Mouse (Mus musculus) liver, embryonic 12.5 days (tissue): ENCODE results near the gene Fads2. TPM values are rescaled to one million over a fixed set of nuclear protein-coding genes. Genes with fewer than 3 reads are reported as not detected.

Experiments
- ATAC-seq: fragments of 200-750 bp; cut with Nextera tagmentation; 2 replicates; pipeline ENCODE4 v1.8.0; 2017; ENCODE audit warnings: moderate number of reproducible peaks, mild to moderate bottlenecking, moderate library complexity
- H3K27ac ChIP-seq: fragments of 300-500 bp; sonication (generic); 2 replicates; pipeline ENCODE4 v1.5.1; 2016; ENCODE audit warnings: mild to moderate bottlenecking
- H3K27me3 ChIP-seq: fragments of 300-500 bp; sonication (generic); replicated peaks from 2 replicates; pipeline ENCODE4 v1.6.1; 2016; ENCODE audit warnings: mild to moderate bottlenecking, moderate library complexity
- H3K36me3 ChIP-seq: fragments of 300-500 bp; sonication (generic); 2 replicates; pipeline ENCODE4 v1.6.1; 2016; ENCODE audit warnings: mild to moderate bottlenecking, moderate library complexity
- H3K4me1 ChIP-seq: fragments of 300-500 bp; sonication (generic); 2 replicates; pipeline ENCODE4 v1.6.1; 2016
- H3K4me2 ChIP-seq: fragments of 300-500 bp; sonication (generic); 2 replicates; pipeline ENCODE4 v1.6.1; 2016; ENCODE audit warnings: mild to moderate bottlenecking, moderate library complexity
- H3K4me3 ChIP-seq: fragments of 300-500 bp; sonication (generic); 2 replicates; pipeline ENCODE4 v1.5.1; 2016; ENCODE audit warnings: mild to moderate bottlenecking, moderate library complexity
- H3K9ac ChIP-seq: fragments of 300-500 bp; sonication (generic); 2 replicates; pipeline ENCODE4 v1.6.1; 2016; ENCODE audit warnings: mild to moderate bottlenecking, moderate library complexity
- H3K9me3 ChIP-seq: fragments of 300-500 bp; sonication (generic); replicated peaks from 2 replicates; pipeline ENCODE4 v1.6.1; 2016; ENCODE audit warnings: mild to moderate bottlenecking, moderate library complexity
- WGBS: fragments of 180-500 bp; shearing (Covaris S2); methylation state at CpG from one replicate; pipeline ENCODE4 v1.1.7; 2016; ENCODE audit not compliant: insufficient replicate concordance; 5-methylcytosine and 5-hydroxymethylcytosine counted together
- polyA plus RNA-seq: library from polyadenylated mRNA; unstranded; fragments of >200 nt; fragmentation: Nextera tagmentation; extraction: Ambion mirVana; gene quantifications from 2 replicates; pipeline ENCODE4 v1.2.1, GENCODE M21; 2016

The Fads2 gene
- polyA plus RNA-seq, 1 experiment from 2014 or later: 88.4 TPM

GRCm38 (mm10) chr19:10122021-10122631 is 20.6 kb upstream of the Fads2 start:
- Histone ChIP-seq H3K4me1 (no peaks in the 10 kb centered on the region), H3K9ac (no peak overlapping the region), H3K27ac (no peak overlapping the region), H3K27me3 (peaks cover 10% of the 10 kb centered on the region), H3K4me3 (no peak overlapping the region), H3K9me3 (no peaks in the 10 kb centered on the region), H3K36me3 (no peaks in the 10 kb centered on the region), H3K4me2 (no peak overlapping the region)
- ATAC-seq: no peak
- 63% methylated on average over 5 of the region's 5 CpGs for WGBS

GRCm38 (mm10) chr19:10116641-10117040 is 15.1 kb upstream of the Fads2 start:
- H3K27ac ChIP-seq: no peak overlapping the region
- ATAC-seq: no peak
- no peaks in the 10 kb centered on the region for H3K4me1 ChIP-seq
- H3K4me3 ChIP-seq: no peak overlapping the region
- no peak overlapping the region for H3K9ac ChIP-seq
- H3K36me3 ChIP-seq: no peaks in the 10 kb centered on the region
- WGBS: 68% methylated on average over 3 of the region's 3 CpGs
- H3K4me2 ChIP-seq: no peak overlapping the region
- H3K27me3 ChIP-seq: peaks cover 8% of the 10 kb centered on the region
- no peaks in the 10 kb centered on the region for H3K9me3 ChIP-seq

- no peaks in the 10 kb centered on the region for H3K9me3 ChIP-seq
- H3K4me3 ChIP-seq: no peak overlapping the region
- H3K4me2 ChIP-seq: no peak overlapping the region
- no peaks in the 10 kb centered on the region for H3K4me1 ChIP-seq
- no peak overlapping the region for H3K9ac ChIP-seq
- H3K27ac ChIP-seq: no peak overlapping the region
- ATAC-seq: no peak
- H3K27me3 ChIP-seq: peaks cover 8% of the 10 kb centered on the region
- H3K36me3 ChIP-seq: no peaks in the 10 kb centered on the region
- 71% methylated on average over 6 of the region's 6 CpGs for WGBS
Measured at GRCm38 (mm10) chr19:10115373-10116158, 14.0 kb upstream of the Fads2 start.

GRCm38 (mm10) chr19:10112956-10113355 is 11.4 kb upstream of the Fads2 start:
- H3K4me3 ChIP-seq: no peak overlapping the region
- no peaks in the 10 kb centered on the region for H3K36me3 ChIP-seq
- H3K27me3 ChIP-seq: peaks cover 6% of the 10 kb centered on the region
- no peak overlapping the region for H3K27ac ChIP-seq
- no peak for ATAC-seq
- no peak overlapping the region for H3K9ac ChIP-seq
- H3K9me3 ChIP-seq: no peaks in the 10 kb centered on the region
- no peaks in the 10 kb centered on the region for H3K4me1 ChIP-seq
- H3K4me2 ChIP-seq: no peak overlapping the region
- 70% methylated on average over 4 of the region's 4 CpGs for WGBS

- peaks cover 26% of the 10 kb centered on the region for H3K4me1 ChIP-seq
- ATAC-seq: no peak
- H3K27me3 ChIP-seq: no peaks in the 10 kb centered on the region
- H3K36me3 ChIP-seq: no peaks in the 10 kb centered on the region
- H3K9ac ChIP-seq: no peak overlapping the region
- H3K27ac ChIP-seq: no peak overlapping the region
- H3K9me3 ChIP-seq: no peaks in the 10 kb centered on the region
- H3K4me2 ChIP-seq: no peak overlapping the region
- H3K4me3 ChIP-seq: no peak overlapping the region
- 79% methylated on average over 2 of the region's 2 CpGs for WGBS
Measured at GRCm38 (mm10) chr19:10108666-10109065, 7.1 kb upstream of the Fads2 start.

- H3K4me2 ChIP-seq: no peak overlapping the region
- no peaks in the 10 kb centered on the region for H3K36me3 ChIP-seq
- no peak overlapping the region for H3K9ac ChIP-seq
- H3K4me1 ChIP-seq: peaks cover 30% of the 10 kb centered on the region
- ATAC-seq: no peak
- H3K27me3 ChIP-seq: no peaks in the 10 kb centered on the region
- no peak overlapping the region for H3K27ac ChIP-seq
- no peak overlapping the region for H3K4me3 ChIP-seq
- H3K9me3 ChIP-seq: no peaks in the 10 kb centered on the region
- 70% methylated on average over 1 of the region's 1 CpGs for WGBS
Measured at GRCm38 (mm10) chr19:10108129-10108528, 6.6 kb upstream of the Fads2 start.

GRCm38 (mm10) chr19:10107051-10107611 is 5.6 kb upstream of the Fads2 start:
- ATAC-seq: no peak
- Histone ChIP-seq H3K27me3 (no peaks in the 10 kb centered on the region), H3K36me3 (no peaks in the 10 kb centered on the region), H3K4me3 (no peak overlapping the region), H3K4me1 (peaks cover 39% of the 10 kb centered on the region), H3K4me2 (no peak overlapping the region), H3K9ac (no peak overlapping the region), H3K9me3 (no peaks in the 10 kb centered on the region), H3K27ac (no peak overlapping the region)
- WGBS: 79% methylated on average over 5 of the region's 5 CpGs

- Histone ChIP-seq H3K4me2 (no peak overlapping the region), H3K27ac (no peak overlapping the region), H3K4me1 (peaks cover 43% of the 10 kb centered on the region), H3K9ac (no peak overlapping the region), H3K9me3 (no peaks in the 10 kb centered on the region), H3K4me3 (no peak overlapping the region), H3K36me3 (no peaks in the 10 kb centered on the region), H3K27me3 (no peaks in the 10 kb centered on the region)
- no peak for ATAC-seq
- 76% methylated on average over 2 of the region's 2 CpGs for WGBS
Measured at GRCm38 (mm10) chr19:10106634-10107033, 5.1 kb upstream of the Fads2 start.

GRCm38 (mm10) chr19:10105034-10105493 is 3.5 kb upstream of the Fads2 start:
- Histone ChIP-seq H3K36me3 (no peaks in the 10 kb centered on the region), H3K27me3 (no peaks in the 10 kb centered on the region), H3K9me3 (no peaks in the 10 kb centered on the region), H3K9ac (peak overlapping the region; percentile 20; the same call in 1 of the 2 replicates), H3K4me2 (peak overlapping the region; percentile 44), H3K4me3 (no peak overlapping the region), H3K4me1 (peaks cover 58% of the 10 kb centered on the region), H3K27ac (peak overlapping the region; percentile 72)
- ATAC-seq: peak; percentile 47
- WGBS: 15% methylated on average over 10 of the region's 10 CpGs

GRCm38 (mm10) chr19:10104234-10104633 is 2.7 kb upstream of the Fads2 start:
- no peak overlapping the region for H3K9ac ChIP-seq
- H3K4me1 ChIP-seq: peaks cover 66% of the 10 kb centered on the region
- no peaks in the 10 kb centered on the region for H3K9me3 ChIP-seq
- H3K36me3 ChIP-seq: peaks cover under 1% of the 10 kb centered on the region; the same call in 1 of the 2 replicates
- peak overlapping the region; percentile 72 for H3K27ac ChIP-seq
- ATAC-seq: no peak
- no peaks in the 10 kb centered on the region for H3K27me3 ChIP-seq
- 54% methylated on average over 6 of the region's 6 CpGs for WGBS
- no peak overlapping the region for H3K4me3 ChIP-seq
- peak overlapping the region; percentile 44 for H3K4me2 ChIP-seq

GRCm38 (mm10) chr19:10102054-10102700 is 631 bp upstream of the Fads2 start:
- Histone ChIP-seq H3K9ac (peak overlapping the region; percentile 77), H3K36me3 (peaks cover 14% of the 10 kb centered on the region), H3K4me1 (peaks cover 82% of the 10 kb centered on the region), H3K27ac (peak overlapping the region; percentile 86), H3K4me2 (peak overlapping the region; percentile 96), H3K4me3 (peak overlapping the region; percentile 72), H3K9me3 (no peaks in the 10 kb centered on the region), H3K27me3 (no peaks in the 10 kb centered on the region)
- 10% methylated on average over 22 of the region's 25 CpGs for WGBS
- ATAC-seq: peak; percentile 24

GRCm38 (mm10) chr19:10100631-10101071 is 895 bp downstream of the Fads2 start:
- H3K4me3 ChIP-seq: peak overlapping the region; percentile 72
- peak overlapping the region; percentile 77 for H3K9ac ChIP-seq
- H3K4me2 ChIP-seq: peak overlapping the region; percentile 96
- H3K27ac ChIP-seq: peak overlapping the region; percentile 86
- H3K36me3 ChIP-seq: peaks cover 24% of the 10 kb centered on the region
- peak; percentile 71 for ATAC-seq
- H3K27me3 ChIP-seq: no peaks in the 10 kb centered on the region
- H3K9me3 ChIP-seq: no peaks in the 10 kb centered on the region
- WGBS: 1% methylated on average over 21 of the region's 21 CpGs
- peaks cover 88% of the 10 kb centered on the region for H3K4me1 ChIP-seq
